Mouse (Mus musculus) ES-Bruce4 (cell line): Measurements from ENCODE around the gene Npepps. TPM values are rescaled to one million over a fixed set of nuclear protein-coding genes. Genes with fewer than 3 reads are reported as not detected.
A peak's percentile ranks its signal among the peaks of the same experiment; 100 is the strongest.

Source experiments
- H3K27ac ChIP-seq: 2 replicates; pipeline ENCODE4 v1.5.1; 2012; ENCODE audit warnings: low read length, inconsistent platforms; ENCODE audit not compliant: insufficient read depth
- H3K27me3 ChIP-seq: 2 replicates; pipeline ENCODE4 v1.6.1; 2012; ENCODE audit warnings: mild to moderate bottlenecking, low read length, inconsistent platforms; ENCODE audit not compliant: control insufficient read depth, poor library complexity, insufficient read depth, severe bottlenecking
- H3K36me3 ChIP-seq: 2 replicates; pipeline ENCODE4 v1.6.1; 2012; ENCODE audit warnings: inconsistent platforms, mild to moderate bottlenecking, low read length, moderate library complexity; ENCODE audit not compliant: control insufficient read depth, poor library complexity, insufficient read depth, severe bottlenecking
- H3K4me1 ChIP-seq: one replicate; pipeline ENCODE4 v1.8.1; 2011; ENCODE audit warnings: low read length; ENCODE audit not compliant: control insufficient read depth, insufficient read depth
- H3K4me3 ChIP-seq: 2 replicates; pipeline ENCODE4 v1.5.1; 2011; ENCODE audit warnings: low read depth, mild to moderate bottlenecking, low read length
- H3K9ac ChIP-seq: 2 replicates; pipeline ENCODE4 v1.6.1; 2012; ENCODE audit warnings: low read depth, mild to moderate bottlenecking, inconsistent platforms; ENCODE audit not compliant: poor library complexity, severe bottlenecking
- H3K9me3 ChIP-seq: replicated peaks from 2 replicates; pipeline ENCODE4 v1.6.1; 2012; ENCODE audit warnings: mild to moderate bottlenecking, low read length, inconsistent platforms; ENCODE audit not compliant: control insufficient read depth, poor library complexity, insufficient read depth, severe bottlenecking
- CTCF ChIP-seq: IDR thresholded peaks from one replicate; pipeline ENCODE4 v1.8.1; 2011; ENCODE audit warnings: low read depth, low read length
- EP300 ChIP-seq: IDR thresholded peaks from 2 replicates; pipeline ENCODE4 v1.6.1; 2011; ENCODE audit warnings: low read depth, low read length; ENCODE audit not compliant: insufficient read depth
- POLR2A ChIP-seq: IDR thresholded peaks from one replicate; pipeline ENCODE4 v1.8.1; 2011; ENCODE audit warnings: low read length; ENCODE audit not compliant: insufficient read depth
- polyA plus RNA-seq: library from polyadenylated mRNA; stranded (reverse); fragments of >200 nt; gene quantifications from 2 replicates; pipeline ENCODE4 v1.2.4, GENCODE M21; 2011; ENCODE audit warnings: low read depth; ENCODE audit not compliant: missing spikeins, insufficient read depth, insufficient read length

The Npepps gene
- polyA plus RNA-seq, 1 experiment, result 213 TPM

GRCm38 (mm10) chr11:97178198-97178597 is 102.2 kb downstream of the Npepps start:
- no peaks in the 10 kb centered on the region for H3K9me3 ChIP-seq
- H3K4me3 ChIP-seq, result no peak overlapping the region
- H3K27me3 ChIP-seq, result no peaks in the 10 kb centered on the region
- H3K27ac ChIP-seq, result no peak overlapping the region
- peaks cover 98% of the 10 kb centered on the region for H3K36me3 ChIP-seq
- no peaks in the 10 kb centered on the region for H3K4me1 ChIP-seq
- H3K9ac ChIP-seq, result no peak overlapping the region
- TF ChIP-seq CTCF (no peak), EP300 (no peak), POLR2A (no peak)

GRCm38 (mm10) chr11:97176851-97177250 is 103.6 kb downstream of the Npepps start:
- Histone ChIP-seq H3K9me3 (no peaks in the 10 kb centered on the region), H3K4me1 (no peaks in the 10 kb centered on the region), H3K27ac (no peak overlapping the region), H3K27me3 (no peaks in the 10 kb centered on the region), H3K9ac (no peak overlapping the region), H3K36me3 (peaks cover 98% of the 10 kb centered on the region), H3K4me3 (no peak overlapping the region)
- TF ChIP-seq POLR2A, result no peak
- peak; percentile 14 for TF ChIP-seq CTCF

DNA sequence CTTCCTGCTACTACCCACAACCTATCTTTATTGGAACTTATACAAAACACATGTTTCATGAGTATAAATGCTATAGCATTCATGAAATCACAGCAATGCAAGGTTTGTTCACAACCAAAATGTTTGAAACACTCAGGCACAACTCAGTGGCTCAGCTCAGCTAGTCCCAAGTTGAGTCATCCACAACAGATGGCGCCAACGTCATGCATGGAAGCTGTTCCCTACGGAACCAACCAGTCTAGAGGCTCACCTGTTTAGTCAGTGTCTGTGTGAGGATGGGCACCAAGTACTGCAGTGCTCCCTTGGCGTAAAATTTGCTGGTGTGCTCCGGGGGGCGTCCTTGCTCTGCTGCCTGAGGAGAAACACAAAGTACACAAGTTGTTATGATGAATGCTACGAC is 104.9 kb downstream of the Npepps start:
- H3K27me3 ChIP-seq, result no peaks in the 10 kb centered on the region
- no peaks in the 10 kb centered on the region for H3K9me3 ChIP-seq
- no peak overlapping the region for H3K4me3 ChIP-seq
- H3K4me1 ChIP-seq, result no peaks in the 10 kb centered on the region
- H3K36me3 ChIP-seq, result peaks cover 98% of the 10 kb centered on the region
- no peak overlapping the region for H3K9ac ChIP-seq
- TF ChIP-seq CTCF (no peak), POLR2A (no peak), EP300 (no peak)
- H3K27ac ChIP-seq, result no peak overlapping the region

DNA sequence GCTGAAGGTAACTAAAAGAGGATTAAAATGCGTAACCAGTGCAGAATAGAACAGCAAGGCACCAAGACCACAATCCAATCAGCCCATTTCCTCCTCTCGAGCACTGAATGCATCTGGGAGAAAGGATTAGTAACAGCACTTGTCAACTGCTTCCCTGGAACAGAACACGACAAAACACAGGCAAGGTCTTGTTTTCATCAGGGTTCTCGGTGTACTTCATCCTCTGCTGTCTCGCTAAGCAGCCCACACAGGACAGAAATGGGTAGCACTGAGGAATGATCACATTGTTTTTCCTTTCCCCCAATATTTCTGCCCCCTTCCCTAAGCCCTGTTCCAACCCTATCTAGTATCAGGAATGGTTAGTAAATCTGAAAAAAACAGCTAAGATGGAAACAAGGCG is 120.1 kb downstream of the Npepps start:
- Histone ChIP-seq H3K4me3 (no peak overlapping the region), H3K9me3 (no peaks in the 10 kb centered on the region), H3K27me3 (no peaks in the 10 kb centered on the region), H3K9ac (no peak overlapping the region), H3K27ac (no peak overlapping the region), H3K36me3 (peaks cover 74% of the 10 kb centered on the region), H3K4me1 (no peaks in the 10 kb centered on the region)
- TF ChIP-seq POLR2A (no peak), EP300 (no peak), CTCF (no peak)

GRCm38 (mm10) chr11:97156999-97157398 is 123.4 kb downstream of the Npepps start:
- Histone ChIP-seq H3K4me3 (no peak overlapping the region), H3K9ac (no peak overlapping the region), H3K36me3 (peaks cover 43% of the 10 kb centered on the region), H3K27me3 (no peaks in the 10 kb centered on the region), H3K27ac (no peak overlapping the region), H3K4me1 (no peaks in the 10 kb centered on the region), H3K9me3 (no peaks in the 10 kb centered on the region)
- TF ChIP-seq EP300 (no peak), CTCF (no peak)

Other genes with a start within 250 kb of the Npepps start
- gene Lrrc46, start 239.2 kb downstream of the Npepps start, polyA plus RNA-seq, result 1.5 and 2.4 TPM in 2 replicates
- gene Mrpl10, start 239.1 kb downstream of the Npepps start, polyA plus RNA-seq, result 62.6 and 67.1 TPM in 2 replicates
- gene Osbpl7, start 230.0 kb downstream of the Npepps start, polyA plus RNA-seq, result 8.3 and 9.1 TPM in 2 replicates
- gene Tbx21, start 165.3 kb downstream of the Npepps start, polyA plus RNA-seq, result 0.24 TPM in 1 of 2 replicates, not detected in the other
- gene Tbkbp1, start 129.1 kb downstream of the Npepps start, polyA plus RNA-seq, result 5.4 and 6.1 TPM in 2 replicates
- 316 and 345 TPM in 2 replicates for gene Kpnb1, start 92.8 kb downstream of the Npepps start, polyA plus RNA-seq
- 92.7 and 103 TPM in 2 replicates for gene Mrpl45, start 35.1 kb upstream of the Npepps start, polyA plus RNA-seq
- gene Gpr179, start 71.4 kb upstream of the Npepps start, polyA plus RNA-seq, result 0.14 and 0.24 TPM in 2 replicates
- gene Socs7, start 81.9 kb upstream of the Npepps start, polyA plus RNA-seq, result 21.1 and 25.5 TPM in 2 replicates
- gene Arhgap23, start 134.9 kb upstream of the Npepps start, polyA plus RNA-seq, result 30.3 and 32.5 TPM in 2 replicates
- gene 4933428G20Rik, start 219.7 kb upstream of the Npepps start, polyA plus RNA-seq, result not detected in 2 replicates